Mouse (Mus musculus) ES-Bruce4 (cell line): ENCODE measurements around the gene Vezt. TPM values are rescaled to one million over a fixed set of nuclear protein-coding genes. Genes with fewer than 3 reads are reported as not detected.

ENCODE experiments used
- H3K27ac ChIP-seq: 2 replicates; pipeline ENCODE4 v1.5.1; 2012; ENCODE audit warnings: low read length, inconsistent platforms; ENCODE audit not compliant: insufficient read depth
- H3K27me3 ChIP-seq: 2 replicates; pipeline ENCODE4 v1.6.1; 2012; ENCODE audit warnings: mild to moderate bottlenecking, low read length, inconsistent platforms; ENCODE audit not compliant: control insufficient read depth, poor library complexity, insufficient read depth, severe bottlenecking
- H3K36me3 ChIP-seq: 2 replicates; pipeline ENCODE4 v1.6.1; 2012; ENCODE audit warnings: inconsistent platforms, mild to moderate bottlenecking, low read length, moderate library complexity; ENCODE audit not compliant: control insufficient read depth, poor library complexity, insufficient read depth, severe bottlenecking
- H3K4me1 ChIP-seq: one replicate; pipeline ENCODE4 v1.8.1; 2011; ENCODE audit warnings: low read length; ENCODE audit not compliant: control insufficient read depth, insufficient read depth
- H3K4me3 ChIP-seq: 2 replicates; pipeline ENCODE4 v1.5.1; 2011; ENCODE audit warnings: low read depth, mild to moderate bottlenecking, low read length
- H3K9ac ChIP-seq: 2 replicates; pipeline ENCODE4 v1.6.1; 2012; ENCODE audit warnings: low read depth, mild to moderate bottlenecking, inconsistent platforms; ENCODE audit not compliant: poor library complexity, severe bottlenecking
- H3K9me3 ChIP-seq: replicated peaks from 2 replicates; pipeline ENCODE4 v1.6.1; 2012; ENCODE audit warnings: mild to moderate bottlenecking, low read length, inconsistent platforms; ENCODE audit not compliant: control insufficient read depth, poor library complexity, insufficient read depth, severe bottlenecking
- CTCF ChIP-seq: IDR thresholded peaks from one replicate; pipeline ENCODE4 v1.8.1; 2011; ENCODE audit warnings: low read depth, low read length
- EP300 ChIP-seq: IDR thresholded peaks from 2 replicates; pipeline ENCODE4 v1.6.1; 2011; ENCODE audit warnings: low read depth, low read length; ENCODE audit not compliant: insufficient read depth
- POLR2A ChIP-seq: IDR thresholded peaks from one replicate; pipeline ENCODE4 v1.8.1; 2011; ENCODE audit warnings: low read length; ENCODE audit not compliant: insufficient read depth
- polyA plus RNA-seq: library from polyadenylated mRNA; stranded (reverse); fragments of >200 nt; gene quantifications from 2 replicates; pipeline ENCODE4 v1.2.4, GENCODE M21; 2011; ENCODE audit warnings: low read depth; ENCODE audit not compliant: missing spikeins, insufficient read depth, insufficient read length

Vezt gene
- polyA plus RNA-seq, 1 experiment: 17.3 TPM

- no peaks in the 10 kb centered on the region for H3K27me3 ChIP-seq
- H3K9me3 ChIP-seq: no peaks in the 10 kb centered on the region
- no peak overlapping the region for H3K27ac ChIP-seq
- TF ChIP-seq POLR2A: no peak
- H3K4me1 ChIP-seq: no peaks in the 10 kb centered on the region
- H3K36me3 ChIP-seq: no peaks in the 10 kb centered on the region
- H3K9ac ChIP-seq: no peak overlapping the region
- no peak overlapping the region for H3K4me3 ChIP-seq
These were observed 91.4 kb downstream of the Vezt start for GRCm38 (mm10) chr10:93944241-93944640.

- H3K27me3 ChIP-seq: no peaks in the 10 kb centered on the region
- no peak for TF ChIP-seq POLR2A
- TF ChIP-seq EP300: no peak
- no peaks in the 10 kb centered on the region for H3K36me3 ChIP-seq
- no peak overlapping the region for H3K4me3 ChIP-seq
- H3K9me3 ChIP-seq: no peaks in the 10 kb centered on the region
- no peaks in the 10 kb centered on the region for H3K4me1 ChIP-seq
- no peak overlapping the region for H3K9ac ChIP-seq
- H3K27ac ChIP-seq: no peak overlapping the region
These were observed 95.3 kb downstream of the Vezt start for GRCm38 (mm10) chr10:93940279-93940678.

GRCm38 (mm10) chr10:93939676-93940075 lies 95.9 kb downstream of the Vezt start:
- H3K9me3 ChIP-seq: no peaks in the 10 kb centered on the region
- no peaks in the 10 kb centered on the region for H3K27me3 ChIP-seq
- no peak overlapping the region for H3K4me3 ChIP-seq
- H3K36me3 ChIP-seq: no peaks in the 10 kb centered on the region
- H3K4me1 ChIP-seq: no peaks in the 10 kb centered on the region
- no peak overlapping the region for H3K9ac ChIP-seq
- H3K27ac ChIP-seq: no peak overlapping the region
- TF ChIP-seq CTCF (no peak), POLR2A (no peak), EP300 (no peak)

GRCm38 (mm10) chr10:93938844-93939271 lies 96.8 kb downstream of the Vezt start:
- Histone ChIP-seq H3K27ac (no peak overlapping the region), H3K9me3 (no peaks in the 10 kb centered on the region), H3K36me3 (no peaks in the 10 kb centered on the region), H3K9ac (no peak overlapping the region), H3K4me3 (no peak overlapping the region), H3K4me1 (no peaks in the 10 kb centered on the region), H3K27me3 (no peaks in the 10 kb centered on the region)
- no peak for TF ChIP-seq EP300
- no peak for TF ChIP-seq CTCF
- TF ChIP-seq POLR2A: no peak

GRCm38 (mm10) chr10:93933980-93934379 lies 101.6 kb downstream of the Vezt start:
- no peaks in the 10 kb centered on the region for H3K36me3 ChIP-seq
- H3K9ac ChIP-seq: no peak overlapping the region
- no peaks in the 10 kb centered on the region for H3K4me1 ChIP-seq
- no peak for TF ChIP-seq EP300
- TF ChIP-seq POLR2A: no peak
- no peak for TF ChIP-seq CTCF
- no peaks in the 10 kb centered on the region for H3K27me3 ChIP-seq
- no peak overlapping the region for H3K4me3 ChIP-seq
- no peak overlapping the region for H3K27ac ChIP-seq
- no peaks in the 10 kb centered on the region for H3K9me3 ChIP-seq

GRCm38 (mm10) chr10:93932861-93933260 lies 102.8 kb downstream of the Vezt start:
- H3K36me3 ChIP-seq: no peaks in the 10 kb centered on the region
- H3K9me3 ChIP-seq: no peaks in the 10 kb centered on the region
- no peak overlapping the region for H3K9ac ChIP-seq
- H3K4me3 ChIP-seq: no peak overlapping the region
- TF ChIP-seq CTCF (no peak), POLR2A (no peak), EP300 (no peak)
- no peaks in the 10 kb centered on the region for H3K4me1 ChIP-seq
- no peaks in the 10 kb centered on the region for H3K27me3 ChIP-seq
- no peak overlapping the region for H3K27ac ChIP-seq
